Mouse (Mus musculus): ENCODE results near the gene H2-D1.

H2-D1 gene

DNA sequence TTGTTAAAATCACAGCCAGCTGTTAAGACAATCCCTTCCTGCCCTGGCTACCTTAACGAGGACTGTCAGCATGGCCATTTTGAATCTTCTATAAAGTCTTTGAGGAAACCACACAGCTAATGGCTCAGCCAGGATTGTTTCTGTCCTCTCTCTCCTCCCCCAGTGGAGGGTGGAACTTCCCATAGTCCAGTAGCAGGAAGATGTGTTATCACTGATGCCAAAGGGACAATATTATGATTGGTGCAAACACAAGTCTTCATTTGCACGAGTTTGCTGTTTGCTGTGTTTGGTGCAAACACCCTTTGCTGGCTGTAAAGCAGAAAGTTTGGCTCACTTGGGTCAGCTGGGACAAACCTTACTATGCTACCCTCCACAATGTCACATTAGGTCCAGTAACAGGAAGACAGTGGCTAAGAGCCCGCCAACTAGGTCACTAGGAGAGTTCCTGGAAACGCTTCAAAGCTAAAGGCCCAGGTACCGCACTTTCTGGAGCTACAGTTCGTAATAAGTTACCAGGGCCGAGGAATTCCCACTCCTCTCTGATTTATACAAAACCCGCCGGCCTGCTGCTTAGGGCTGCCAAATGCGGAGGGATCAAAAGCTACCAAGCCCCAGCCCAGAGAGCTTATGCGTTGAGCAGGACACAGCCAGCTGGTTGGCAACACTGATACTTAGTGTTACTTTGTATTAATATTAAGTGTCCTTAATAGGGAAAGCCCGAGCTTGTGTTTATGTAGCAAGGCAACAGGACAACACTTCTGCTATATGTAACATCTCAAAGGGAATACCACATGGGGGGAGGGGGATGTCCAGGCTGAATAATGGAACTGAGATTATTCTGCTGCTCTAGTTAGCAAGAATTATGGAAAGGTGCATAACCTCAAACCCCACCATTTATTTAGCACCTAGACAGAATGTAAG lies 21.9 kb upstream of the H2-D1 start:
- peak; percentile 72 for DNase-seq (ENCODE audit: low spot score)

DNA sequence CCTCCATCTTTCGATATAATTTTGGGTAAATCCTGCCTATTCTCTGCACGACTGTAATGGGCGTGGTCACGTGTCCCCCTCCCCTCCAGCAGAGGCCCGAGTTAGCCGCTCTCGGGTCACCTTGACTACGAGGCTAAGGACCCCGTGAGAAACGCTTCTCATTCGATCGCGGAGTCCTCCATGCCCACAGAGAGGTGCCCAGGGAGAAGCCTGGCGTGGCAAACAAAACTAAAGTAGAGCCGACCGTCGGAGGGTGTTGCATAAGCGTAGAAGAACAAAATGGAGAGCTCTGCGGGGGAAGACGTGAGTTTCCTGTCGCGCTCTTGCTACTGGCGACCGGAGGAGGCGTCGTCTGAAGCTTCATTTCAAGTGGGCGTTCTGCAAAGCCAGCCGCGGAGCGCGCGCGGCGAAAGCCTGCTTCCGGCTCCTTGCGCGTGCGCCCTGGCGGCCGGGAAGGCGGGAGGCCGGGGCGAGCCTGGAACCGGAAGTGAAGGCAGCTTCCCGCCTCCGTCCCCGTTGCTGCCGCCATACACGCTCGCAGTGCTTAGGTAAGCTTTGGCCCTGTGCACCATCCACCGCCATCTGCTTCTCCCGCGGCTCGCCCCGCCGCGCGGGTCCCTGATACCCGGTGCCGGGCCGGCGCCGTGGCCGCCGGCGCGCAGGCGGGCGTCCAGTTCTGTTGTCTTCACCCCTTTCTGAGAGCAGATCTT lies 21.1 kb upstream of the H2-D1 start, which contains the start of gene Ddx39b:
Gene Ddx39b (plus strand): TSS at position 442 of the 710 bp plus-strand sequence.
- DNase-seq (ENCODE audit: low spot score) = peak; percentile 97

DNA sequence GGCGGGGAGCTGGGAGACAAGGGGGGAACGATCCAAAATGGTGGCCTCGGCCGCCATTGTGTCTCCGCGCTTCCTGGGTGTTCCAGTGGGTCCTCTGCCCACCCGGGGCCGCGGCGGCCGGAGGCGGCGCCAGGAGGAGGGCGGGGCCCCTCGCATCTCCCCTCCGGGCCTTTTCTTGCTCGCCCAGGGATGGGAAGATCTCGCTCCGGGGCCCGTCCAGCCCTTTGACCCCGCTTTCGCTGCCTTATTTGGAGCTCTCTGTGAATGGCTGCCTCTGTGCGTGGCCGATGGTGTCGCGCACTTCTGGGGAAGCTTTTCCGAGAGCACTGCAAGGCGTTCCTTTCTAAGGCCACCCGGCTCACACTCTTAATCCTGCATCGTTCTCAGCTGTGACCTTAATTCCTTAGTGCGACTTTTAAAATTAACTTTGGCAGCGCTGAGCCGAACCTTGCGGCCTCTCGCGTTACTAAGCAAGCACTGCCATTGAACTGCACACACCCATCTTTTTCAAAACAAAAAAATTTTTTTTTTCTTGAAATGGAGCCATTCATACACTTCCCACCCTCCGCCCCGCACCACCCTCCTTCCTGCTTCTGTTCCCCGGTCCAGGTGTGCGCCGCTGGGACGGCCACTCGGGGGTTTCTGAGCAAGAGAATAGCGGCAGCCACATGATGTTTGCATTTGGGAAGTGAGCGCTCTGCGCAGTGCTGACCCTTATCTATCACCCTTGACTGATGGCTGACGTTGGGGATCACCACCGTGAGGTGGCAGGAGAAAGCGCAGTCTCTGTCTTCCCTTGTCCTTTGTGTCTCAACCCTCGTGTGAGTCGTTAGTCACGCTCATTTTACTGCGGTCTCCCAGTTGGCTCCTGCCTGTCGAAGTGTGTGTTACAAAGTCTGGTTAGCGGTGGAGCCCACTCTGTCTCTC lies 20.3 kb upstream of the H2-D1 start:
- DNase-seq (ENCODE audit: low spot score) = peak; percentile 80

DNA sequence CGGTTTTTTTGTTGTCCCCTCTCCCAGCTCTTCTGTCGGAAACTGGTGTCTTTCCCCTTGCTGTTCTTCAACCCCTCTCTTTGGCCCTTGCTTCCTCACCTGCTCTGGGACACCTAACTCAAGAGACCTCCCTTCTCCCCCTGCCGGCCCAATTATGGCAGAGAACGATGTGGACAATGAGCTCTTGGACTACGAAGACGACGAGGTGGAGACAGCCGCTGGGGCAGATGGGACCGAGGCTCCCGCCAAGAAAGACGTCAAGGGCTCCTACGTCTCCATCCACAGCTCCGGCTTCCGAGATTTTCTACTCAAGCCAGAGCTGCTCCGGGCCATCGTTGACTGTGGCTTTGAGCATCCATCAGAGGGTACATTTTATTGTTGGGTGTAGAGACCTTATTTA lies 19.4 kb upstream of the H2-D1 start:
- DNase-seq (ENCODE audit: low spot score) = peak; percentile 76

DNA sequence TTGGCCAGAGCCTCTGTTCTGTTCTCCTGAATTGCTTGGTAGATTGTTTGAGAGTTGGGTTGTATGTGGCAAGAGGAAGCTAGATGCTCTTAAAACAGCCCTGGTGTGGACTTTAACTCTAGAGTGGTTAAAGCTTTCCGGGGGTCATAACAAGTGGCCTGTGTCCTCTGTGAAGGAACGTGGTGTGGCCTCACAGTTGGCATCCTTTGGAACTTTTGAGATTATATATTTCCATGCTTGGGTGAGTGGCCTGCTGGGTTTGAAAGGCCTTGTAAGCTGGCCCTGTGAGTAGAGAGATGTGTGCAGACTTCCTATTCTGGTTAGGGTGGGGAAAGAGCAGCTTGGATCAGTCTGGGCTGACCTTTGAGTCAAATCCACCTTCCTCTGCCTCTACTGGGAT lies 17.5 kb upstream of the H2-D1 start:
- DNase-seq (ENCODE audit: low spot score) = no peak

DNA sequence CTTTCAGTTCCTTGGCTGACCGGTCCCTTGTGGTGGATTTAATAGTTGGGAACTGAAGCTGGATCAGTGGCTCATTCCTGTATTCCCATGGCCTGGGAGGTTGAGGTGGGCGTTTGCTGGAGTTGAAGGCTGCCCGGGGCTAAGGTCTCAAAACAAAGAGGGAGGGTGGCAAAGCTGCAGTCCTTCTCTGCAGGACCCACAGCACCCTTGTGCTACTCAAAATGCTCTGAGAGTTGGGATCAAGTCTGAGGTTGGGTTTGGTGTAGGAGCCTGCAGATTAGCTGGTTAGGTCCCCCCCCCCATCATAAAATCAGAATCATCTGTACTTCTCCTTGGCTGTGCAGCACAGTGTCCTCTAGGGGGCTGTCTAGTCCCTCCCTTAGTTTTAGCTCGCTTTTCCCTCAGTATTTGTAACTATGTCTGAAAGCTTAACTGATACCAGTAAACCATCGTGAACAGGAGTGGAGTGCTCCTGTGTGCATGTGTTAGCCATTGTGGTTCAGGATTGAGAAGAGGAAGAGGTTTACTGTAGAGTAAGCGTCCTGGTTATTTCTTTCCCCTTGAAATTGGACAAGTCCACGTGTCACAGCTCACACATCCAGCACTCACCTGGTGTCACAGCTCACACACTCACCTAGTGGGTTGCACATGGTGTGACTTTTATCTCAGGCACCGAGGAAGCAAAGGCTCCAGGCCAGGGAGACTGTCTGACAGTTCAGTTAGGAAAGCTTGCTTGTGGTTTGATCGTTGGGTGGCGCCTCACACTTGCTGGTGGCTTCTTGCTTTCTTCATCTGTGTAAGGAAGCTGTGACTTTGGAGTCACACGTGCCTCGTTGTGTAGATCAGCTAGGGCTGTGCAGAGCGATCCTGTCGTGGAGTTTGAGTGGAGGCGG lies 16.6 kb upstream of the H2-D1 start:
- DNase-seq (ENCODE audit: low spot score) = no peak

DNA sequence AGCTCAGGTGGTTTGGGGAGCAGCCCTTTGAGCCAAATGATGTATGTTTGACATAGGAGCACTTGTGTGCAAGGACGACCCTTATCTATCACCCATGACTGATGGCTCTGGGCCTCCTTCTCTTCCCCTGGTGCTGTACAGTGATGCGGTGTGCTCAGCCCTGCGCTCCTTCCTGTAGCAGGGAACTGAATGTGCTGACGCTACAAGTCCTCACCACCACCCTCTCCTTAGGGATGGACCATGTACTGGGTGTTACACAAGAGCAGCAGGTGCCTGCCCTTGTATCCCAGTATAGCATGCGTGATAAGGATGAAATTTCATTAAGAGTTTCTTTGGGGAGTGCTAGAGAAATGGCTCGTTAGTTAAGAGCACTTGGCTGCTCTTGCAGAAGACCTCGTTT lies 15.4 kb upstream of the H2-D1 start:
- DNase-seq (ENCODE audit: low spot score) = no peak

DNA sequence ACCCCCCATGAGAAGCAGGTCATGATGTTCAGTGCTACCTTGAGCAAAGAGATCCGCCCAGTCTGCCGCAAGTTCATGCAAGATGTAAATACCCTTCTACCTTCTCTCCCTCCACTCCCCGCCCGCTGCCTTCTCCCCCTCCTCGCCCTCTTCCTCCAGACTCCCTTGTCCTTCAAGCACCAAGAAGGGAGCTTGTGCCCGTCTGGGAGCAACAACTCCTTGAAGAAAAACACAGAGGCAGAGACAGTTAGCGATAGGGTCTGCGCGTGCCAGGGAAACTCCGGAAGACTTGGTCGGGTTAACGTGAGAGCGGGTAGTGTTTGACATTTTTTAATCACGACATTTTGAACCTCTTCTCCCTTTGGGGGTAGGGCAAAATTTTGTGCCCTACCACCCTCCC lies 13.5 kb upstream of the H2-D1 start:
- DNase-seq (ENCODE audit: low spot score) = no peak

DNA sequence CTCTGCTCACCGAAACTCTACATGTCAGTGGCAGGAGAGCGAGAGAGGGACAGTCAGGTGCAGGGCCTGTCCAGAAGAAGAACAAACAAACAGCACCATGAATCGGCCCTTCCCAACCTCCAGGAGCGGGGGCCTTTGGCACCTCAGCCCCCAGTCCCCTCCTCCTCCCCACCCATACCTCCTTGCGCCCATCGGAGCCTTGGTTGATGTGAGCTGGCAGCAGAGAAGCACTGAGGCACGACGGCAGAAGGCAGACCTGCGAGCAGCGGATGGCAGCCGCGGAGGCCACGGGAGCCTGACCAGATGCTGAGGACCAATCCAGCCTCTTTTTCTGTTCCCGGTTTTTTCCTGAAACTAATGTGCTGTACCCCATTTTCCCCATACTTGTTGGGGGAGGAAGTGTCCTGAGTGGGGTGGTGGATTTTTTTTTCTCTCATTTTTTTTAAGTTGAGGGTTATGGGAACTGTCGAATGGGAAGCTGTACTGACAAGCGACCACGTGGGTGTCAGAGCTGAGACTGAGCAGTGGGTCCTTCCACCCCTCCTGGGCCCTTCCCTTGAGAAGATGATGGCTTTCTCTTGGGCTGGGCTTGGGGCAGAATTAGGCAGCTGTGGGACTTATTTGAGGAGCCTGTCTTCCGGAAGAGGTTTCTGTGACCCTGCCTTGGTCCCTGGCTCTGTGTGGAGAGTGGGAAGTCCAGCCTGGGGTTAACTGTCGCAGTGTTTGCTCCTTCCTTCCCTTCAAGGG lies 12.9 kb upstream of the H2-D1 start:
- no peak for DNase-seq (ENCODE audit: low spot score)

DNA sequence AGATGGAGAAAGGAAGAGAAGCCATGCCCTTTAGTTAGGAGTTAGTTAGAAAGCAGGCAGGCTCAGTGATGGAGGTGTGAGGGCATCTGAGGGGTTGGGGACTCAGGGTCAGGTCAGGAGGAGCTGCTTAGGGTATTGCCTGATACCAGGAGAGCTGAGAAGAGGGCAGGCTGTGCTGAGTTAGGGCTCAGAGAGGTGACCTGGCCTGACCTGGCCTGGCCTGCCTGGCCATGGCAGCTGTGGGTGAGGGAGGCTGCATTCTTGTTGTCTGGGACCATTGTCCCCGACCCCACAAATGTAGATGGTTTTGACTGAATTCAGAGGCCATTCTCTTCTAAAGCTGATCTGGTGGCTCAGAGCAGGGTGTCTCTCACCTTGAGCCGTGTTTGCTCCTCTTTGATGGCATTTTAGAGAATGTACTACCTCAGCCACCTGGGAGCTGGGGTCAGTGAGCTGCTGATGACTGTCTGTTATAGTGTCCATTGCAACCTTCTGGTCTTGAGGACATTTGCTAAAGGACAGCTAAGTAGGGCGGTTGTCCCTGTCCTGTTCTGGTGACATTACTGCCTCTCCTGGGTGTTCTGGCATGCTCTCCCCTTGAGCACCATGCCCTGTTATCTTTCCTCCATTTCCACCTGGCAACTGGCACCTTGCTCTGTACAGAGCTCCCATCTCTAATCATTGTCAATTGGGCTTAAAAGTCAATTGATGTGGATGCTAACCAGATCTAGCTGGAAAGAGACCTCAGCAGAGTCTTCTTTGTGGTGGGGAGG lies 12.0 kb upstream of the H2-D1 start:
- no peak for DNase-seq (ENCODE audit: low spot score)

DNA sequence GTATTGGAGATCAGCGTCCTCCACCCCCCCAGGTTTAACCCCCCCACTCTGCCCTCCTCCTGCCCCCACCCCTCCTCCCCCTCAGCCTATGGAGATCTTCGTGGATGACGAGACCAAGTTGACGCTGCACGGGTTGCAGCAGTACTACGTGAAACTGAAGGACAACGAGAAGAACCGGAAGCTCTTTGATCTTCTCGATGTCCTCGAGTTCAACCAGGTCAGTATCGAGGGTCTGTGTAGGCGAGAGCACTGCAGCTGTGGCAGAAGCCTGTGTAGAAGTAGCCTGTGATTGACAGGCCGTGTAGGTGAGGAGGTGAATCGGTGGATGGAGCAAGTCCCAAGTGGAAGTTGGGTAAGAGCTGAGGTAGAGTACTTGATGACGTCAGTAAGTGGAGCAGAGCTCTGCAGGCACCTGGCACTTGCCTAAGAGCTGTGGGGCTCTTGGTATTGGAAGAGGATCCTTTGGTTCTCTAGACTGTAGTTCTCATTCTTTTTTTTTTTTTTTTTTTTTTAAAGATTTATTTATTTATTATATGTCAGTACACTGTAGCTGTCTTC lies 11.3 kb upstream of the H2-D1 start:
- no peak for DNase-seq (ENCODE audit: low spot score)

DNA sequence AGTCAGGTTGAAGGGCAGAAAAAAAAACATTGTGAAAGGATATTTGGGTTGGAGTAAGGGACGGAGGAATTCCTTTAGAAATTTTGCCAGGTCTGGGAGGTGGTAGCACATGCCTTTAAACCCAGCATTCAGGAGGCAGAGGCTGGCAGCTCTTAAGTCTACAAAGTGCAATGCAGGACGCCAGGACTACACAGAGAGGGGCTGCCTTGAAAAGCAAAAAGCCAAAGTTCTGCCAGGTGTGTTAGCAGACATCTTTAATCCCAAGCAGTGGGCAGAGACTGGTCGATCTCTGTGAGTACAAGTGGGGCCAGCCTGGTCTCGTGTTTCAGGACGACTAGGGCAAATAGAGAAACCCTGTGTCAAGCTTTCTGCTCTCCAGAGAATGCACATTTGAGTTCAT lies 10.5 kb upstream of the H2-D1 start:
- DNase-seq (ENCODE audit: low spot score) = no peak

DNA sequence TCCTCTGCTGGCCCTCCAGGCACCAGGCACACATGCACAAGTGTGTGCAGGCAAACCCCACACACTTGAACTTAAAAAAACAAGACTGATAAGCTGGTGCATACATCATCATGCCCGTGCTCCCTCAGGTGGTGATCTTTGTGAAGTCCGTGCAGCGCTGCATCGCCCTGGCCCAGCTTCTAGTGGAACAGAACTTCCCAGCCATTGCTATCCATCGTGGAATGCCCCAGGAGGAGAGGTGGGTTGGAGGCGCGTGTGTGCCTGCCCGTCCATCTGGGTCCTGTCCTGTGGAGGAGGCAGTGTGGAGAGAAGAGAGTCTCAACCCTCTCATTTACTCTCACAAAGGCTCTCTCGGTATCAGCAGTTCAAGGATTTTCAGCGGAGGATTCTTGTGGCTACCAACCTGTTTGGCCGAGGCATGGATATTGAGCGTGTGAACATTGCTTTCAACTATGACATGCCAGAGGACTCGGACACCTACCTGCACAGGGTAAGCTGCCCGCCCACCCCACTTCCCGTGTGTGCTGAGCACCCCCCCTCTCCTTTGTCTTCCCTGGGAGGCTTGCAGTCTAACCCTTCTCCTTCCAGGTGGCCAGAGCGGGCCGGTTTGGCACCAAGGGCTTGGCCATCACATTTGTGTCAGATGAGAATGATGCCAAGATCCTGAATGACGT lies 9.8 kb upstream of the H2-D1 start:
- no peak for DNase-seq (ENCODE audit: low spot score)

DNA sequence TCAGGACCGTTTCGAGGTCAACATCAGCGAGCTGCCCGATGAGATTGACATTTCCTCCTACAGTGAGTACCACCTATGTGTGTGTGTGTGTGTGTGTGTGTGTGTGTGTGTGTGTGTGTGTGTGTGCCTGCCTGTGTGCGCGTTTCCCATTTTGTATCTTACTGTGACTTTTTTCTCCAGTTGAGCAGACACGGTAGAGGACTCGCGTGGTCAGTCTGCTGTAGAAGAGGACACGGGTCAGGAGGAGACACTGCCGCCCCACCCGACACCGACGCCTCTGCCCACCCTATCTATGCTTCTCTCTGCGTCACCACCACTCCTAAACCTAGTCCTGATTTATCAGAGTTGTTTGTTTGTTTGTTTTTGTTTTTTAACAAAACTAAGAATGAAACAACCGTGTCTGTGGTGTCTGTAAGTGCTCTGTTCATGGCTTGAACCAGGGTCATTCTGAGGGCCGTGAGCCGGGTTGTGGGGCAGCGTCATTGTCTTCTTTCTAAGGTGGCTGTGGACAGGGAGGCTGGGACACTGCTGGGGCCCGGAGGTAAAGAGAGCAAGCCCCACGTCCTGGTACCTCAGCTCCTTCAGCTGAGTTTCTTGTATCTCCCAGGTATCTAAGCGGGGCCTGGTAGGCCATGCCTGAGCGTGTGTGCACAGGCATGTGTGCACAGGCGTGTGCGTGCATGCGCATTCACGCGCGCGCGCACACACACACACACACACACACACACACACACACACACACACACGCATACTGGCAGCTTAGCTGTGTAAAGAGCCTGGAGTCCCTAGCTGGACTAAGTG lies 9.0 kb upstream of the H2-D1 start:
- DNase-seq (ENCODE audit: low spot score) = no peak

DNA sequence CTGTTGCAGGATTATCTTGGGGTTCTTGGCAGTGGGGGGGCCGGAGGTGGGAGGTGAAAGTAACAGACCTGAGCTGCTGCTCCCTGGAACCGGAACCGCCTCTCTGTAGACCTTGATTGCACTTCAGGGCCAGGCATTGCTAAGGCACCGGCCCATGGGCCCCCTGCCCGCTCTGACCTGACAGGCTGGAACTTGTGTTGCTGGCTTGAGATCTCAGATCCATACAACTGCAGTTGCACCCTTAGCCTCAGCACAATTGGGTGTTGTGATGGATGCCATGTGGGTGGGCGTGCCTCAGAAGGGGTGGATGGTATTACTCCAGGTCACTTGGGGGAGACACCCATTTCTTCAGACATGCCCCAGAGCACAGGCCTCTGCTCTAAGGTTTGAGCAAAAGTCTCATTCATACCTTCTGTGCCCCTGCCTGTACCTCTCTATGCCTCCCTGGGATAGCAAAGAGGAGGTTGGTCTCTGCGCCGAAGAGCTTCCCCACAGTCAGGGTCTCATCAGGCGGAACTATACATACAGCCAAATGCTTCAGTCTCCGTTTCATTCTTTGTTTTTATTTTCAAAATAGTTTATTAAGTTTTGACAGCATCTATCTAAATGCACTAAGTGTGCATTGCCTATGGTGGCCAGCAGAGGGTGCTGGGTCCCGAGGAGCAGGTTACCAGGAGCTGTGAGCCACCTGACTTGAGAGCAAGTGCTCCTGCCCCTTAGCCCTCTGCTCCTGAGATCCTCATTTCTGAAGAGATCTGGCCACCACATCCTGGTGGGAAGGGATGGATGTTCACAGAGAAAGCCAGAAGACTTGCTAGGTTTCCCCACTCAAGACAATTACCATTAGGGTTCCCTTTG lies 8.1 kb upstream of the H2-D1 start:
- peak; percentile 61 for DNase-seq (ENCODE audit: low spot score)

DNA sequence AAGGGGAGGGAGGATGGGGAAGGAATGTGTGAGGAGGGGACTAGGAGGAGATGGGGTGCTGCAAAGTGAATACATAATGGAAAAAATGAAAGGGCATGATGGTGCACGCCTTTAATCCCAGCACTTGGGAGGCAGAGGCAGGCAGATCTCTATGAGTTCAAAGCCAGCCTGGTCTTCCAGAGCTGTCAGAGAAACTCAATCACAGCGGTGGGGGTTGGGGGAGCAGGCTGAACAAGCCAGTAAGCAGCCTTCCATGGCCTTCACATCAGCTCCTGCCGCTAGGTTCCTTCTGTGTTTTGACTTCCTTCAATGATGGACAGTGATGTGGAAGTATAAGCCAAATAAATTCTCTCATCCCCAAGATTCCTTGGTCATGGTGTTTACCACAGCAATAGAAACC lies 7.2 kb upstream of the H2-D1 start:
- DNase-seq (ENCODE audit: low spot score) = no peak

DNA sequence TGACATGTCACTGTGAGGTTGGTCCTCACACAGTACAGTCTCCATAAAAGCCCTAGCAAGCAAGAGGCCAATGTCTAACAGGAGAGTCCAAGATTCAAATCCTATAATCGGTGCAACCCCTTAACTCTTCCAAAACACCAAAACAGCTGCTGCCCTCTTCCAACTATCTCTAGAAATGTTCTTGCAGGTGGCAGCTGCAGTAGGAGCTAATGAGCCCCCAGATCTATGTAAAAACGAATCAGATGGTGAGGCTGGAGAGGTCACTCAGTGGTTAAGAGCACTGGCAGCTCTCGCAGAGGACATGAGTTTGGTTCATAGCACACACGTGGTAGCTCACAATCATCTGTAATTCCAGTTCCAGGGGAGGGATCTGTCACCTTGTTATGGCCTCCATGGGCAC lies 6.8 kb upstream of the H2-D1 start:
- no peak for DNase-seq (ENCODE audit: low spot score)

Measured in adipocyte (in vitro differentiated cells).